Mouse (Mus musculus): ENCODE measurements around the gene Ier5. TPM values are rescaled to one million over a fixed set of nuclear protein-coding genes. Genes with fewer than 3 reads are reported as not detected.
A peak's percentile ranks its signal among the peaks of the same experiment; 100 is the strongest.

The Ier5 gene
- polyA plus RNA-seq, 2 experiments from 2014 or later: 4.9 to 12.6 TPM

GRCm38 (mm10) chr1:155075856-155076255, 23.6 kb downstream of the Ier5 start:
- no peak for ATAC-seq

- no peak for ATAC-seq
Observed at GRCm38 (mm10) chr1:155074856-155075255, 24.6 kb downstream of the Ier5 start.

DNA sequence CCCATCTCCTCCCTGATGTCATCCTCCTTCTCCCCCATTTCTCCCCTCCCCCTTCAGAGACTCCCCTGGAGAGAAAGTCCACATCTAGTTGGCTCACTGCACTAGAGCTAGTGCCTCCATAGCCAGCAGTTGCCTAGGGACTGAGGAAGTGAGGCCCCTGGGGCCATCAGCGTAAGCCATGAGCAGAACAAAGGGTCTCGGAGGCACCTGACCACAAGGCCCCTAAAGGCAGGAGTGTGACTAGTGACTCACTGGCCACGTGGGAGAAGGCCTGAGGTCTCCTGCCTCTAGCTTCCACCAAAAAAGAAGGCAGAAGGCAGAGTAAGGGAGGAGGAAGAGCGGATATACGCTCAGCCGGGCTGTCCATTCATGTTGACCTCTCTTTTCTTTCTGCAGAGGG, 25.5 kb downstream of the Ier5 start:
- ATAC-seq: no peak

DNA sequence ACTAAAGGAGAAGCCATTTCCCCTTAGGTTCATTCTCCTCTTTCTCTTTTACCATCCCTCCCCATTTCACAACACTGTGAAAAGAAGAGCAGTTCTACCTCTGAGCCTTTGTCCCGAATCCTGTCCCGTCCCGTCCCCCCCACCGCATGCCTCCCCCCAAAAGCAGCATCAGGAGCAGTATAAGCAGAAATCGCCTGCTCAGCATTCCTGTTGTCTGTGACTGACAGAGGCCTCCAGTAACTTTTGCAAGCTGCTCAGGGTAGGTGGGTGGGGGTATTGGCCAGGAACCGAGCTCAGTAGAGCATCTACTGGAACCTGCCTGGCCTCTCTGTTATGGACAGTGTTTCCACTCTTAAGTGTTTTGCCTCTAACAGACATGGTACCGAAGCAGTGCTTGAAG, 26.3 kb downstream of the Ier5 start:
- no peak for ATAC-seq

GRCm38 (mm10) chr1:155071287-155071876, 28.1 kb downstream of the Ier5 start:
- ATAC-seq: no peak

DNA sequence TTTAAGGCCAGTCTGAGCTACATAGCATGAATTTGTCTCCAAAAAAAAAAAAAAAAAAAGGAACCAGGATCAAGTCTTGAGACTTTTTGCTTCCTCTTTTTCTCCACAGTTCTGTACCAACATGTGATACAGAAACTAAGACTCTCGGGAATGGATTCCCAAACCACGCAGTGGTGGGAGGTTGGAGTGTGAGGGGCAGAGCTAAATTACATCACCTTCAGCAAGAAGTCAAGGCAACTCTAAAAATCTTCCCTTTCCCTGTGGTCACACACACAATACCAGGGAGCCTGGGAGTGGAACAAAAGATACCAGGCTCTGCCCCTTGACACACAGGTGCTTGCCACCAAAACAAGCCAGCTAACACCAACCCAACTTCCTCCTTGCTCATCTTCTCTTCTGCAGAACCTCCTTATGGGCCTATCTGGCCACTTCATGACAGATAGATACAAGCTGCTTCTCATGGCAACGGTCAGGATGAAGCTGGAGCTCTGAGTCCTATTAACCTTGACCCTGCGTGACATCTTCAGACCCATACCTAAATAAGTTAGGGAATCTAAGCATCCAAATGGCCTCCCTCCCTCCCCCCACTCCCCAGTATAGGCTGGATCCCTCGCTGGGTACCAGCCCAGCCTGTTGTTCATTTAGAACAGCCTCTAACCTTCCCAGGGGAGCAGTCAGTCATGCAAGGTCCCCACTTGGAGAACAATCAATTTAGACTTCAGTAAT, 28.7 kb downstream of the Ier5 start:
- no peak for ATAC-seq

DNA sequence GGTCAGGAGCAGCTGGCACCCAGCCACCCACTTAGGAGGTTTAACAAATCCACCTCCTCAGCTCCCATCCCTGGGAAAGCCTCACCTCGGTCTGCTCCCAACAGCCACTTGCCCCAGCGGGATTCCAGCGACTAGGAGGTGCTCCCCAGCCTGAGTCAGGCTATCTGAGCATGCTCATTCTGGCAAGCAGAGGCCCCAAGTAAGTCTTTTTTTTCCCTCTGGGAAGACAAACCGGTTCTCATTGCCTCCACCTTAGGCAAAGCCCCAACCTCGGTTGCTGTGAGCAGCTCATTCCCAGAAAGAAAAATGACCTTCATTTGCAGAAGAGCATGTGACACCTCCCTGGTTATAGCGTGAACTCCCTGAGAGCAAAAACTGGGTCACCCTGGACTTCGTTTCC, 29.7 kb downstream of the Ier5 start:
- ATAC-seq: no peak

GRCm38 (mm10) chr1:155066196-155066595, 33.2 kb downstream of the Ier5 start:
- no peak for ATAC-seq

DNA sequence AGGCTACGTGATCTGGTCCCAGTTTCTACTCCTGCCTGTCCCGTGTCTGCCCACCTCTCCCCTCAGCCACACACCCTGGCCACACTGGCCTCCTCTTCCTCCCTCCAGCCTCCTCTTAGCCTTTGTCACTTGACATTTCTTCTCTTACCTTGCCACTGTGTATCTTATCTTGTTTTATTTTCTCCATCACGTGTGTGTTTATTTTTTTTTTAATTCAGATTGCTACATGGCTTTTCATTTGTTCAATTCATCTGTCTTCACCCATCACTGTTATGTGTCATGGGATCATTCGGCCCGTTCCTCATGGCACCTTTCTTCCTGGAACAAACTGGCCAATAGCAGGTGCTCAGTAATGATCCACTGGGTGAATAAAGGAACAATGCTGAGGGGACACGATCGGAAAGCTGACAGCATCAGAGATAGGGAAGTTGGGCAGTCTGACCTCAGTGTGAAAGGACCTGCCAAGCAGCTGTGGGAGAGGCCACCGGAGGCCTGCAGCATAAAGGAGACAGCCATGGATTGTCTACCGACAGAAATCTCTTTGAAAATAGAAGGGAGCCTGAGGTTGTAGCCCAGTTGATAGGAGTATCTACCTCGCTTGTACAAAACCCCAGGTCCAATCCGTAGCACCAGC, 34.3 kb downstream of the Ier5 start:
- no peak for ATAC-seq

DNA sequence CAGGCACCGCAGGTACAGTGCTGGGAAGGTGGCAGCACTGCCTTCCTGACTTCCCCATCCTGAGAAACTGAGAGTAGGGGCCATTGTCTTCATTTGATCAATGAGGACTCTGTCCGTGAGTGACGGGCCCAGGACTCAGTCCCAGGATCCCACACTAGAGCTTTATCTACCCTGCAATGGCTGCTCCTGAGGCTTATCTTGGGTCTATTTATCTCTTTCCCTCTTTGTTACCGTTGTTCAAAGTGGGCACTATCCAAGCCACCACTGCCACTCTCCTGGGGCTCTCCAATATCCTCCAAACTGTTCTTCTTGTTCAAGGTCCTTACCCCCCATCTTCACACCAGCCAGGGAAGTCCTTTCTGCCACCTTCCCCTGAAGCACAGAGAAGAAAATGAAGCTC, 34.8 kb downstream of the Ier5 start:
- no peak for ATAC-seq

DNA sequence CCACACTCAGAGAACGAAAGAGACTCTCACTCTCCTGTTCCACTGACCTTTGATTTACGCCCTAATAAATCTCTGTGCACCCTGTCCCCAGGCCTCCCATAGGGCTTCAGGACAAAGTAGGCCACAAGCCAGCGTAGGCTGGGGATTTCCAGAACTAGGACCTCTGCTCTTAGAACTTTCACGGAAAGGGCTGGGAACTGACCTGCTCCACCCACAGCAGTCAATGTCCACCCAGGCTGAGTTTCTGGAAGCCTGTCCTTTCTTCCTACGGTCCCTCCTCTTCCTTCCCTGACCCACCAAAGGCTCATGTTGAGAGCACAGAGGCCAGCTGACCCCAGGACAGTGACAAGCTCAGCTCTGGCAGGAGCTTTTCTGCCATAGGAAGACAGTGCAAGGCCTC, 35.3 kb downstream of the Ier5 start:
- ATAC-seq: no peak

GRCm38 (mm10) chr1:155062963-155063362, 36.5 kb downstream of the Ier5 start:
- ATAC-seq: no peak

DNA sequence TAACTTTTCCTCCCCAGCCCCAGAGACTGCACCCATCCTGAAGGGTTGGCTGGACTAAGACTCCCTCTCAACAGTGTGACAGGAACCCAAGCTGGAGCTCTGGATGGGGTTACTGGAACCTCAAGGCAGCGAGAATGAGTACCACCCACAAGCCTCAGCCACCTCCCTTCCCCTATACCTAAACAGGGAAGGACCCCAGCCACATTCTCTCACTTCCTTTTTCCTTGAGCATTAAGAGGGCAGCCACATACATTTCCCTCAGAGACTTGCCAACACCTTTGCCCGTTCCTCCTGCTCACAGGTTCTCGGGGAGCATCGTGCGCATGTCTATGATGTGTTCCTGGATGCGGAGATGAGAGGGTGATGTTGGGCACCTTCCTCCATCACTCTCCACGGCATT, 37.4 kb downstream of the Ier5 start:
- no peak for ATAC-seq

- ATAC-seq: no peak
Observed at GRCm38 (mm10) chr1:155060832-155061801, 38.3 kb downstream of the Ier5 start.

GRCm38 (mm10) chr1:155060261-155060660, 39.2 kb downstream of the Ier5 start:
- ATAC-seq: no peak

GRCm38 (mm10) chr1:155059505-155059904, 39.9 kb downstream of the Ier5 start:
- ATAC-seq: peak; percentile 95

GRCm38 (mm10) chr1:155058099-155059012, 41.1 kb downstream of the Ier5 start:
- ATAC-seq: no peak

GRCm38 (mm10) chr1:155056166-155056565, 43.3 kb downstream of the Ier5 start:
- no peak for ATAC-seq

DNA sequence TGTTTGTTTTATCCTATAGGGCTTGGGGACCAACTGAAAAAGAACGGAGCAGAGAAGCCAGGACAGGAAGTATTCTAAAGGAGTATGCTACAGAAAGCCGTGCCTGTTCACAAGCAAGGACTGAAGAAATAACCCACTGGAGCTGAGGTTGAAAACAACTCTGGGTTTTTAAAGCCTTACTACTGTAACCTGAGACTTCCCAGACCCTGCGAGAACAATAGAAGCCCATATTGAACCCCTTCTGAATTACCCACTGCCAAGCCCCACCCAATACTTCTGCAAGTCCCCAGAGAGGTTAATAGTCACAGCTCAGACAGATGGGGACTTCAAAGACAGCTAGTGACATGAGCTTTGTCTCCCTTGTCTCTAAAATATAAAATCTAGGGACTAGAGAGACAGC, 44.4 kb downstream of the Ier5 start:
- ATAC-seq: no peak

GRCm38 (mm10) chr1:155054366-155054965, 45.0 kb downstream of the Ier5 start:
- ATAC-seq: no peak

- no peak for ATAC-seq
Observed at GRCm38 (mm10) chr1:155053296-155053695, 46.1 kb downstream of the Ier5 start.
